Mouse (Mus musculus): Measurements from ENCODE around the gene Tsen54.
"Not testable (repeated sequence)": the region's sequence is repeated elsewhere in the genome, so short reads cannot be mapped to it uniquely, and the experiment has no call there.

Gene Tsen54

DNA sequence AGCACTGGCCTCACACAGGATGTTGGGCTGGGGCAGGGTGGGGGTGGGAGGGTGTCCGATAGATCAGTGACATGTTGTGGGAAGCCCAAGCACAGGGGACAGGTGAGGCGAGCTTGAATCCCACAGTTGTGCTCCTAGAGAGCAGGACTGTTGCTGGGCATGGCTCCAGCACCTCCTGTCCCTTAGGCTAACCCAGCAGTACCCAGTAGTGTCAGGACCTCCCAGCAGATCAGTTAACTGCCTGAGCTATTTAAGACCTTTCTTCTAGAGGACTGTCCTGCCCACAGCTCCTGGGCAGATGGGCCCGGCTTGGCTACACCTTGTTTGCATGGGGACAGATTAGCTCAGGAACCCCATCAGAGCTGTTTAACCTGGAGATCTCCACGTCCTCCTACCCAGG lies 14.5 kb downstream of the Tsen54 start:
- DNase-seq (ENCODE audit: low read depth, low spot score): no peak

DNA sequence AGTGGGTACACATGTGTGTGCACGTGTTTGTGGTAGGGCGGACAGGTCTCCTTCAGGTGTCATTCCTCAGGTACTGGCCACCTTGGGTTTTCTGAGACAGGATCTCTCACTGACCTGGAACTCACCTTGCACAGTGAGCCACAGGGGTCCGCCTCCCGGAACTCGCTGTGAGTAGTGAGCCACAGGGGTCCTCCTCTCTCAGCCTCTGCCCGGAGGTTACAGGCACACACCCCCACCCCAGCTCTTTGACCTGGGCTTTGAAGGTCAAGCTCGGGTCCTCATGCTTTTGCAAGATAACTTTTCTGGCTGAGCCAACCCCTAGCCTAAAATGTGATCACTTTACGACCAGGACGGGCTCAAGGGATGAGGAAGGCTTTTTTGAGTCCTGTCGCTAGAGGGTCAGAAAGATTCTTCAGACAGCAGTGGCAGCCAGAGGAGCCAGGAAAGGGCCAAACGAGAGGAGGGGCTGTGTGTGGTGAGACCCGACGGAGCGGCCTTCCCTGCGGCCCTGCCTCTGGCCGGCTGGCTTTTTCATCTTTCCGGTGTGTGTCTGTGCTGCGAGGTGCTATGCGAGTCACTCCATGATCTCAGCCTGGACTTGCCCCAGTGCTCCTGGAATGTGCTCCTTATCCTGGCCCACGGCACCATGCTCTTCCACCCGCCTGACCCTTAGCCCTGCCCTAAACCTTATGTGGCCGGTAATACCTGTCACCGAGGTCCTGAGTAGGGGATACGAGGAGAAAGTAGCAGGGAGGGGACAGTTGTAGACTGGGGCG lies 16.2 kb downstream of the Tsen54 start:
- no peak for DNase-seq (ENCODE audit: low read depth, low spot score)

DNA sequence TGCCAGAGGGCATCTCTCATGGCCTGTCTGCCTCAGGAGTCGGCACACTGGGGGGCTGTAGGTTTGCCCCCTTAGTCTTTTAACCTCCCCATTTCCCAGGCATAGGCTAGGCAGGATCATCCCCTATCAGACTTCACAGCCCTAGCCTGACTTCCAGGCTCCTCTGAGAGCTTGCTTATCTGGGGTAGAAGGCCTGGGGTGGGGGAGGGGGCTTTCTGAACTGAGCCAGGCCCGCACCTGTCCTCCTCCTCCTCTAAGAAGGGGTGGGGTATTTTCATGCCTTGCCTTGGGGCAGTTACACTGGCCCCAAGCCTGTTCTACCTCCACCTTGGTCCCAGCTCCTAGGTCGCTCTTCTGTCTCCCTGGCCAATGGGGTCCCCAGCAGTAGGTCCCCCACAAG lies 17.0 kb downstream of the Tsen54 start:
- DNase-seq (ENCODE audit: low read depth, low spot score): no peak

DNA sequence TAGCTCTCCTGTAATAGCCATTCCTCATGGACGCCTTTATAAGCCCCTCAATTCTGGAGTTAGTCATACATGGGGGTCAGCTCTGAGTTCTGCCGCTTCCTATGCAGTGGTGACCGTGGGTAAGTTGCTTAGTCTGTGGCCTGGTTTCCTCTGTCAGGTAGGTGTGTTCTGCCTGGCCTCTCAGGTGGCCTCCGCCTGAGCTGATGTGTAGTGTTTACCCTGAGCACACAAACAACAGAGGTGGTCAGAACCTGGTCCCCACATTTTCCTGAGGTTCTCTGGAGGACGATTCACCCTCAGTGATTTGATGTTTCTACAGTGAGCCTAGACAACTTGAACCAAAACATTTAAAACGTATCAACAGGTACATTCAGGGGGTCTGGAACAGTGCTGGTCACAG lies 17.5 kb downstream of the Tsen54 start:
- no peak for DNase-seq (ENCODE audit: low read depth, low spot score)

DNA sequence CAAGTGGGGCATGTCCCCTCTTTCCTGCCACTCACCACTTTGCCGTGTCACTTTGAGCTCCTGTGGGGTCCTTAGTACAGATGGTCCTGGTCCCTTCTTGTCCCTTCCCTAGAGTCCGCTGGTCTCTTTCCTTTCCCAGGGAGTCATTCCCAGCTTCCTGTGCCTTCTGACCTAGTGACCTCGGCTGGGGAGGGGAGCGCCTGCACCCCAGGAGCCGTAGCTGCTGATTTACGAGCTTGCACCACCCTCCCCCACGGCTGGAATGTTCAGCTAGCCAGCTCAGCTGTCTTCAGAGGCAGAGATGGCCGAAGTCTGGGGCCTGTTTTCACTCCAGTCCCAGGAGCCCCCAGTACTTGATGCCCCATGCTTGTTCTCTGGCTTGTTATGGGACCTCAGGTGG lies 18.0 kb downstream of the Tsen54 start:
- DNase-seq (ENCODE audit: low read depth, low spot score): no peak

DNA sequence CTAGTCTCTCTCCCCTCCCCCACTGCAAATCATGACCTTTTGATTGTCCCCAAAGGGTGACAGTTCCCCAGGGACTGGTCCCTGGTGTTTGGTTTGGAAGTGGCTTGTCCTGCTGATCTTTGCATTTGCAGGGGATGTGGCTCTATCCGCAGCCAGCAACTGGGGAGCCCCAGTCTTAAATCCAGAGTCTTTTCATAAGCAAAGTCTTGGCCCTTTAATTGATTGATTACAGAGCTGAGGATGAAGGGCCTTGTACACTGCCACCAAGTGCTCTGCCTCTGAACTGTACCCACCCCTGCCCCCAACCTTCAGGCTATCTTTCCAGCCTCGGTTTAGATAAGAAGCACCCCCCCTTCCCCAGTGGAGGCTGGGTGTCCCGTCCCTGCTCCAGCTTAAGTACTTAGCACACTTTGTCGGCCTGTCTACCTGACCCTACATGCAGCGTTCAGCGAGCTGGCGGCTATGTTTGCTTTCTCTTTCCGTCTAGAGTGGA lies 18.5 kb downstream of the Tsen54 start:
- DNase-seq (ENCODE audit: low read depth, low spot score): no peak

DNA sequence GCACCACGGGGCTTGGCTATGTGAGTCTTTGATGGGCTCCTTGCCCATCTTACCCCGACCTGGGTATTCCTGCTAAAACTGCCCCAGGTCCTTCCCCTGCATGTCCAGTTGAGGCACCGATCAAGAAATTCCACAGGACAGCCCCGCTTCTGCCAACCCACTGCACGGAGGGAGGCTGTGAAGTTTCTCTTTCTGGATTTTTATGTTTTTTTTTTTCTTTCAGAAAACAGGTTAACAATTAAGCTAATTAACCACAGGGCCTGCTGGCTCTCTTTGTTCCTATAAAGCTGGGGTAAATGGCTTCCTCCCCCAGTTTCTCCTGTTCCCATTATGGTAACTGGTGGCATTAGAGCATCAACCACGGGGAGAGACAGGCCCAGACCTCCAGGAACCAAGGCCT lies 19.5 kb downstream of the Tsen54 start:
- no peak for DNase-seq (ENCODE audit: low read depth, low spot score)

DNA sequence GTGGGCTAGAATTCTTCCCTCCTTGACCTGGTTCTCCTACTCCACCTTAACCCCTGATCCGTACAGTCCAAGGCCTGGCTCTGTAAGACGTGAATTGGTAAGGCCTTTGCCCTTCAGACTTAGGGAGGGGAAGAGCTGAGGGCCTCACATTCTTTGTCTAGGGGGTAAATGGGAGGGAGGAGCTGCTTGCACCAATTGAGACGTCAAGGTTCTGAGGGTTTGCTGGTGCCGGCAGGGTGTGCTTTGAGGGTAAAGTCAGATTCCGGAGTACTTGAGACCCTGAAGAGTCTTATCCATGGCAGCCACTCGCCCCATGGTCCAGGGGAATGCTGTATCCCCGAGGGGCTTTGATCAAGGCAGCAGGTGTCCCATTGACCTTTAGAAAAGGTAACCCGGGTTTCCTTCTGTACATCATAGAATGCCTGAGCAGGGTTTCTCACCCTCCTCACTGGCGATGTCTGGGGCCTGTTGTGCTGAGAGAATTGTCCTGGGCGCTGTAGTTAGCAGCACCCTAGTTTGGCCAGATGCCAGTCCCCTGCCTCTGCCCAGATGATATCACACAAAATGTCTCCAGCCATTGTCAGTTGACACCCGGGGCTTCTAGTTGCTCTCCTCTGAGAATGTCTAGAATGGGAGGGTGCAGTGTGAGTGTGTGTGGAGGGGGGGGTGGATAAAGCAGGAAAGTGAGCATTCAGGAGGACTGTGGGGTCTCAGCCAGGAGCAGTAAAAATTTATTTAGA lies 22.3 kb downstream of the Tsen54 start:
- DNase-seq (ENCODE audit: low read depth, low spot score): no peak

DNA sequence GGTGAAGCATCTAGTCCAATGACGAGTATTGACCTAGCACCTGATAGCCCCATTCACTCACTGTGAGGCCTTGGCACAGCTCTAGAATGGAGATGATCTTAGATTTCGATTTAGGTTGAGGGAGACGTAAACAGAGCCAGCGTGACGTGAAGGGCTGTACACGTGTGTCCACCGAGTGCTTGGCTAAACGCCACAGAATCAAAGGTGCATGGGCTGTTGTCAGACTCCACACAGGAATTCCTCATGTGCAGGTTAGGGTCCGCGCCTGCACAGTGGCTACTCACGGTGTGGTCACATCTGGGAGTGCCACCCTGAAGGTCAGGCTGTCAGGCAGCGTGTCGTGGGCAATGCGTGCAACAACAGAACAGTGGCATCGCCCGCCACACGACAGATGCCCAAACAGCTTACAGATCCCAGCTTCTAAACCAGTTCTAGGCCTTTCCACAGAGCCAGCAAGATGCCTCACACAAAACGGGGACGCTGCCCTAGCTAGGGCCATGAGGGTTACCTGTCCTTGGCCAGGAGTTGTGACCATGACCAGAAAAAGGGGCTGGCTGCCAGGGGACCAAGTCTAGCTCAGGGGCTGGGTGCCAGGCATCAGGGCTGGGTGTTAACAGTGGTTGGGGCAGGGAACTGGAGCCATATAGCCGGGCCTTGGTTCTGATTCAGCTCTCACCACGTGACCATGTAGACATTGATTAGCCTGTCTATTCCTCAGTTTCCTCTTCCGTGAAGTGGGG lies 23.3 kb downstream of the Tsen54 start:
- no peak for DNase-seq (ENCODE audit: low read depth, low spot score)

DNA sequence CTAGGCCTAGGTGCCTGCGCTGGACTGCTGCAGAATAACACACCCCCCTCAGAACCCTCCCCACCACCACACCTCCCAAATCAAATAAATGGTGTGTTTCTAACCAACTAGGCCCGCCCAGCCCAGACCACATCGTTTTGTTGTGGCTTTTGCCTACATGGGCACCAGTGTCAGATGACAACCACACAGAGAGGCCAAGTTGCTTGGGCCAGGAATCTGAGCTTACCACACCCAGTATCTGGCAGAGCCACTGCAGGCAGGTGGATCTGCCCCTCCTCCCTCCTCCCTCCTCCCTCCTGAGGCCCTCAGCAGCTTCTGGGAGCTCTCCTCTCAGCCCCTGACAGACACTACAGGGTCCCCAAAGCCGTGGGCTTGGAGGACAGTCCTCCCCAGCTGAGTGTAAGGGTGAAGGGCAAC lies 24.4 kb downstream of the Tsen54 start:
- DNase-seq (ENCODE audit: low read depth, low spot score): no peak

DNA sequence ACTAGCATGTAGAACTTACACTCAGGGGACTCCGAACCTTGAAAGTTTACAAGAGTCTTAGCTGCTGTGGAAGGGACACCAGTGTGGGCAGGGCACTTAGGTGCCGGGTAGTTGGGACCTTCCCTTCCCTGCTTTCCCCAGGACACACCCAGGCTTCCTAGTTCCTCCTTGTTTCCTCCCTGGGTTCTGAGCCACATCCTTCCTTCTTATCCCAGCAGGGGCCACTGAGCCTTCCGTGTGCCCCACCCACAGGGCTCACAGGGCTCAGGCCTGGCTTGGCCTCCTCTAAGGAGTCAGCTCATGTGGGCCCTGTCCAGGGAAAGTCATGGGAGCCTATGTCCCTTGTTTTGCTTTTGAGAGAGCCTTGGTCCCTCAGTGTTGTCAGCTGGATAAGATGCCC lies 25.2 kb downstream of the Tsen54 start:
- DNase-seq (ENCODE audit: low read depth, low spot score): no peak

DNA sequence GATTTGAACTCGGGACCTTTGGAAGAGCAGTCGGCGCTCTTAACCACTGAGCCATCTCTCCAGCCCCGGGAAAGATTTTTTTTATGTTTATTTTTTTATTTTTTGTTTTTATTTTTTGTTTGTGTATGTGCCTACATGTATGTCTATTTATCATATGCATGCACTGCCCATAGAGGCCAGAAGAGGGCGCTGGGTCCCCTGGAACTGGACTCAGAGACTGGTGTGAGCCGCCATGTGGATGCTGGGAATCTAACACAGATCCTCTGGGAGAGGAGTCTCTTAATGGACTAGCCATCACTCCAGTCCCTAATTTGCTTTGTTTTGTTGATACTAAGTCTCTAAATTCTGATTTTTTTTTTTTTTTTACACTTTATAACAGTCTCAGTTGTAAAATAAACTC lies 26.5 kb downstream of the Tsen54 start:
- DNase-seq (ENCODE audit: low read depth, low spot score): no peak

DNA sequence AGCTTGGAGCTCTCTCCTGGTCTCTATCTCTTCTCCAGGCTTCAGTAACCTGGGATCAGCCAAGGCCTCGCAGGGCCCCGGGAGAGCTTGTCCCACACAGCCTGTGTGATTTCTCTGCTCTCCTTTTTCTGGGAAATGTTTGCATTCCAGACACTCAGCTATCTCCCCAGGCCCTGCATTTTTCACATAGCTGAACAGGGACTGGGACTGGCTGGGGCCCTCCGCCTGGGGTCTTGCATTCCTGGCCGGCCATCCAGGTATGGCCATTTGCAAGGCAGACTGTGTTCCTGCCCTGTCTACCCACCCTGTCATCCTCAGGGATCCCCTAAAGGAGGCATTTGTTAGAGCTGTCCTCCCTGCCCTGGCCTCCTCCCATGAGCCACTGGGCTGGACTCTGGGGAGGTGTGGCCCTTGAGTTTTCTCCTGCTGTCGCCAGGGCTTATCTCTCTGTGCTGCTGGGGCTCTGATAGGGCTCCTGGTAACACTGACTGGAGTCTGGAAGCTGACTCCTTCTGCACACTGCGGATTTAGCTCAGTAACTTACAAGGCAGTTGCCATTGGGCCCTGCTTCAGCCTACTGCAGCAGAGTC lies 27.5 kb downstream of the Tsen54 start:
- no peak for DNase-seq (ENCODE audit: low read depth, low spot score)

DNA sequence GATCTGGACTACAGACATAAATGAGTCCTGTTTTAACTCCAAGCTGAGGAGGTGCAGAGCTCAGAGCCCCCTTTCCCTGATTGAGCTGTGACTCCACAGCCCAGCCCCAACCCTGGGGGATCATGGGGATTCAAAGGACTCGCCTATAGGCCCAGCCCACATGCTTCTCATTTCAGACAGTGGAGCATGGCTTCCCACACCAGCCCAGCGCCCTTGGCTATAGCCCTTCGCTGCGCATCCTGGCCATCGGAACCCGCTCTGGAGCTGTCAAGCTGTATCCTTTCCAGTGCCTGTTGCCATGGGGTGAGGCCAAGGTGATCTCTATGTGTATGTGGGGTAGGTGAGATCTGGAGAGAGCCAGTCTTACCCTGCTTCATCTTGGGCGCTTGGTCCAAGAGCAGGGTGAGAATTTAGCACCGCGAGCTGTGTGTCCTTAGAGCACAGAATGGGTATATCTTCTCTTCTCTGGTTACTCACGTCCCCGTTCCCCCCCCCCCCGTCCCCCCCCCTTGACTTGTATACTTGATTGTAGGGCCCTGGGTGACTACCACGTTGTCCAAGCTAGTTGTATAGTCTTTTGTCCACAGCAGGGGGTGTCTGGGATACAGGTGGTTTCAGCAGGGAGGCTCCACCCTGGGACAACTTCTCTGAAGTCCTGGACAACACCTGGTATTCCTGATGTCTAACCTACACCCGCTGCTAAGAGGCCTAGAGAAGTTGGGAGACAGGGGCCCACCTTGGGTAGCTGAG lies 28.8 kb downstream of the Tsen54 start:
- no peak for DNase-seq (ENCODE audit: low read depth, low spot score)

DNA sequence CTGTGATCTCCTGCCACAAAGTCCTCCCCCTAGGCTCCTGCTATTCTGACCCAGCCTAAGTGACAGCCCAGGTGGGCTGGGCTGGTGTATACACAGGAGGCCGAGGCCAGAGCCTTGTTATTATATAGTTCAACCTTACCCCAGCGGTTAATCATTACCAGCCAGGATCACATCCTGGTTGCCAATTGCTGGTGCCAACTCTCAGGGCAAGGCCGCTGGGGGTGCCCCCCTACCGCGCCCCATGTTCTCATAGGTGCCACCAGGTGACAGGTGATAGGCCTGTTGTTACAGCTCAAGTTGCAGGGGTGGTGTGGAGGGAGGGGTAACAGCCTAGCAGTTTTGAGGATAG lies 29.3 kb downstream of the Tsen54 start:
- no peak for DNase-seq (ENCODE audit: low read depth, low spot score)

DNA sequence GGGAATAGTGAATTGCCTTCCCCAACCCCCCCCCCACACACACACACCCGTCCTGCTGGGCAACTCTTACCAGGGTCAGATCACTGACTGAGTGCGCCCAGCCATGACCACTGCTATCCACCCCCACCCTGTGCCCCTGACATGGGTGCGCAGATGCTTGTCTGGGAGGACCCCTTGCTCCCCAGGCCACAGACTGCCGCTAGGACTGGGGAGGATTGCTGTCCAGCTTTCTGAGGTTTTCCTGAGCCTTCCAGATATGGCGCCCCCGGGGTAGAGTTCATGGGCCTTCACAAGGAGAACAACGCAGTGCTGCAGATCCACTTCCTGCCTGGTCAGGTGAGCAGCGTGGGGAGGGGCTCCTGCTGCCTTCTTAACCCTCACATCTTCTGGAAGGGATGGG lies 29.7 kb downstream of the Tsen54 start:
- no peak for DNase-seq (ENCODE audit: low read depth, low spot score)

DNA sequence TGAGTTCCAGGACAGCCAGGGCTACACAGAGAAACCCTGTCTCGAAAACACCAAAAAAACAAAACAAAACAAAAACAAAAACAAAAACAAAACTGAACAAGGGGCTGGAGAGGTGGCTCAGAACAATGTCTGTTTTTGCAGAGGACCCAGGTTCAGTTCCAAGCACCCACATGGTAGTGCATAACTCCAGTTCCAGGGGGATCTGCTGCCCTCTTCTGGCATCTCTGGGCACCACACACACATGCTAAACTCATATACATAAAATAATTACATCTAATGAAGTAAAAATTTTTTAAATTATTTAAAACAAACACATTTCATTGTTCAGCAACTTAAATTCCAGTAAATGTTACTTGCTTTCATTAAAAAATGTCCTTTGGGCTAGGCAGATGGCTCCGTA lies 31.3 kb downstream of the Tsen54 start:
- DNase-seq (ENCODE audit: low read depth, low spot score): no peak

DNA sequence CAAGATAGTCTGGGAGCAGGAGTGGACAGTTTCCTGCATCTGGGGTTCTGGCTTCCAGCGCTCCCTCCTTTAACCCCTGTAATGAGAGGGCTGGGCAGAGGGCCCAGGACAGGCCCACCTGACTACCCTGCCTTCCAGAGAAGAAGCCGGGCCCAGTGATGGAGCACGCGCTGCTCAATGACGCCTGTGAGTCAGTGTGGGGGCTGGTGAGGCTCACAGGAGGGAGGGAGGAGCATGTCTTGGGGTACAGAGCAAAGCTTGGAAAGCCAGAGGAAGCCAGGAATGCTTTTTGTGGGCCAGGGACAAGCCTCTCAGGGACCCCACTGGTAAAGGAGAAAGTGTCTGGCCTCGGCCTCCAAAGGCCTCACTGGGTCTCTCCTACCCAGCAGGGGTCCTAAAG lies 40.1 kb downstream of the Tsen54 start:
- no peak for DNase-seq (ENCODE audit: low read depth, low spot score)

DNA sequence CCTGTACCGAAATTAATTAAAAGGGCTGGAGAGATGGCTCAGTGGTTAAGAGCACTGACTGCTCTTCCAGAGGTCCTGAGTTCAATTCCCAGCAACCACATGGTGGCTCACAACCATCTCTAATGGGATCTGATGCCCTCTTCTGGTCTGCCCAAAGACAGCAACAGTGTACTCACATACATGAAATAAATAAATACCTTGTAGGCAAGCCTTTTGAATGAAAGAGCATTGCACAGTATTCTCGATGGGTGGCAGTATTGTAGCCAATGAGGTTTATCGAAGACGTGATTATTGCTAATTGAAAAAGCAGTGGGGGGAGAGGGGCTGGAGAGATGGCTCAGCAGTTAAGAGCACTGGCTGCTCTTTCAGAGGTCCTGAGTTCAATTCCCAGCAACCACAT lies 42.6 kb downstream of the Tsen54 start:
- not testable (repeated sequence) for DNase-seq (ENCODE audit: low read depth, low spot score)

DNA sequence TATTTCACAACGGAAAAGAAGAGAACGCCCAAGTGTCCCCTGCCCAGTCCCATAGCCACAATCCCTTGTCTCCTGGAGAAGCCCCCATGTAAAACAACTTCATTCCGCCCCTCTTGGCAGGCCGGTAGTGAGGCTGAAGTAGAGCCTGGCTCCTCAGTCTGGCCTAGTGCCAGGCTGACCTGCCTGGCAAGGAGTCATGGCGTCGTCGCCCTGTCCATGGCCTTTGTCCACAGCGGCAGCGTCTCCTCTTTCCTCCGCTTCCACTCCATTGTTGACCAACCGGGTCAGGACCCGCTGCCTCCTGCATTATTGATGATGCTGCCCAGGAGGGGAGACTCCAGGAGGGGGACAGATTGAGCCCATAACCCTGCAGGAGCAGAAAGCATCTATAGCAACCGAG lies 43.4 kb downstream of the Tsen54 start:
- no peak for DNase-seq (ENCODE audit: low read depth, low spot score)

DNA sequence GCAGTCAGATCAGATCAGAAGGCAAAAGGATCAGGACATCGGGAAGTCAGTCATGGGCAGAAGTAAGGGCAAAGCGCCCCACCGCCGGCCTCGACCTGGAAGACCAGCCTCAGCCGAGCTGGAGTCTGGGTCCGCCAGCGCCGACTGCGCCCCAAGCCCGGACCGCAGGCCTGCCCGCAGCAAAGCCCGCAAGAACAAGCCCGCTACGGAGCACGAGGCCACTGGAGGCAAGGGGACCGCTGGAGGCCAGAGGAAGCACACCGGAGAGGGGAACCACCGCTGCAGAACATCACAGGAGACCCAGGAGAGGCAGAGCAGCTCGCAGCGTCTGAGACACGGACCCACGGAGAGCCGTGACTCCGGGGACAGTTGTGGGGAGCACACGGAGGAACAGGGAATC lies 43.8 kb downstream of the Tsen54 start, which contains the start of gene Myo15b:
Gene Myo15b (plus strand): TSS at position 53 of the 400 bp plus-strand sequence.
- DNase-seq (ENCODE audit: low read depth, low spot score): no peak

Measured in brain, embryonic 18.5 days (tissue).